Mouse (Mus musculus) CH12.LX (cell line): ENCODE results near the gene Wdfy4. TPM values are rescaled to one million over a fixed set of nuclear protein-coding genes. Genes with fewer than 3 reads are reported as not detected.

Source experiments
- DNase-seq: peaks from one replicate; pipeline ENCODE4 v3.0.0-alpha.2; 2013; ENCODE audit errors: extremely low read depth
- H3K27ac ChIP-seq: 2 replicates; pipeline ENCODE4 v1.5.1; 2012; ENCODE audit warnings: low read depth, mild to moderate bottlenecking, control low read depth, moderate library complexity; ENCODE audit not compliant: insufficient read depth
- H3K27me3 ChIP-seq: replicated peaks from 2 replicates; pipeline ENCODE3; 2012; ENCODE audit warnings: inconsistent platforms
- H3K36me3 ChIP-seq, 2 experiments: replicated peaks in 1 of 2; 2 replicates each; pipeline versions ENCODE3 to v1.6.1; 2012; ENCODE audit warnings: inconsistent platforms in 1 of 2, low read length in 1 of 2, mild to moderate bottlenecking in 1 of 2, mixed read lengths in 1 of 2, moderate library complexity in 1 of 2; ENCODE audit not compliant: control insufficient read depth in 1 of 2, insufficient read depth in 1 of 2
- H3K4me1 ChIP-seq, 2 experiments: 2 replicates each; pipeline ENCODE4 v1.6.1; 2012; ENCODE audit warnings: inconsistent platforms in 1 of 2, moderate library complexity in 1 of 2; ENCODE audit not compliant: insufficient read depth in 2 of 2, control insufficient read depth in 1 of 2
- H3K4me2 ChIP-seq: 2 replicates; pipeline ENCODE4 v1.6.1; 2012; ENCODE audit warnings: low read depth, mild to moderate bottlenecking, control low read depth; ENCODE audit not compliant: poor library complexity, insufficient read depth, severe bottlenecking
- H3K4me3 ChIP-seq, 3 experiments: fragments of 150-350 bp in 1 of 3; sonication (generic) in 1 of 3; replicated peaks in 1 of 3; 2 replicates each; pipeline versions ENCODE3 to v1.5.1; 2011 to 2012; ENCODE audit warnings: low read depth in 2 of 3, low read length in 2 of 3, mild to moderate bottlenecking in 2 of 3, moderate library complexity in 2 of 3, control low read depth in 1 of 3, improper control_type of control experiment in 1 of 3, inconsistent platforms in 1 of 3, mixed read lengths in 1 of 3; ENCODE audit not compliant: poor library complexity in 1 of 3
- H3K79me2 ChIP-seq: replicated peaks from 2 replicates; pipeline ENCODE4 v1.6.1; 2012; ENCODE audit warnings: mild to moderate bottlenecking, moderate library complexity; ENCODE audit not compliant: control insufficient read depth, poor library complexity, insufficient read depth, severe bottlenecking; ENCODE audit errors: extremely low read depth
- H3K9ac ChIP-seq: 2 replicates; pipeline ENCODE4 v1.6.1; 2012; ENCODE audit warnings: low read depth, mild to moderate bottlenecking, control low read depth, moderate library complexity; ENCODE audit not compliant: insufficient read depth
- H3K9me3 ChIP-seq: replicated peaks from 2 replicates; pipeline ENCODE3; 2012; ENCODE audit warnings: low read length, inconsistent platforms, mixed read lengths
- BHLHE40 ChIP-seq: IDR thresholded peaks from 2 replicates; pipeline ENCODE4 v1.6.1; 2011; ENCODE audit warnings: mild to moderate bottlenecking, low read depth, low read length, improper control_type of control experiment
- CHD1 ChIP-seq: IDR thresholded peaks from 2 replicates; pipeline ENCODE4 v1.6.1; 2012; ENCODE audit warnings: low read depth, low read length, improper control_type of control experiment, inconsistent platforms
- CHD2 ChIP-seq: IDR thresholded peaks from 2 replicates; pipeline ENCODE4 v1.6.1; 2011; ENCODE audit warnings: low read length, improper control_type of control experiment
- EP300 ChIP-seq: IDR thresholded peaks from 2 replicates; pipeline ENCODE4 v1.6.1; 2011; ENCODE audit warnings: low read length, improper control_type of control experiment
- ETS1 ChIP-seq: conservative IDR thresholded peaks from 2 replicates; pipeline ENCODE4 v1.6.1; 2012; ENCODE audit warnings: low read depth, mild to moderate bottlenecking, inconsistent platforms, low read length, improper control_type of control experiment, moderate library complexity
- GABPA ChIP-seq: IDR thresholded peaks from 2 replicates; pipeline ENCODE4 v1.6.1; 2012; ENCODE audit warnings: low read depth, low read length, improper control_type of control experiment, inconsistent platforms; ENCODE audit not compliant: insufficient replicate concordance
- HCFC1 ChIP-seq: IDR thresholded peaks from 2 replicates; pipeline ENCODE4 v1.6.1; 2012; ENCODE audit warnings: low read depth, mild to moderate bottlenecking, inconsistent platforms, low read length, improper control_type of control experiment
- IRF4 ChIP-seq: IDR thresholded peaks from 2 replicates; pipeline ENCODE4 v1.6.1; 2014; ENCODE audit warnings: low read depth, mild to moderate bottlenecking, inconsistent platforms, low read length, improper control_type of control experiment
- JUN ChIP-seq: IDR thresholded peaks from 2 replicates; pipeline ENCODE4 v1.6.1; 2011; ENCODE audit warnings: low read depth, mild to moderate bottlenecking, low read length, improper control_type of control experiment, moderate library complexity; ENCODE audit not compliant: insufficient read depth
- JUND ChIP-seq: conservative IDR thresholded peaks from 2 replicates; pipeline ENCODE4 v1.6.1; 2011; ENCODE audit warnings: low read depth, low read length, improper control_type of control experiment
- MAX ChIP-seq: IDR thresholded peaks from 2 replicates; pipeline ENCODE4 v1.6.1; 2011; ENCODE audit warnings: low read length, improper control_type of control experiment
- MEF2A ChIP-seq: IDR thresholded peaks from 2 replicates; pipeline ENCODE4 v1.6.1; 2014; ENCODE audit warnings: low read depth, mild to moderate bottlenecking, inconsistent platforms, low read length, improper control_type of control experiment, borderline replicate concordance
- MYC ChIP-seq: IDR thresholded peaks from 2 replicates; pipeline ENCODE4 v1.6.1; 2011; ENCODE audit warnings: low read depth, mild to moderate bottlenecking, improper control_type of control experiment, low read length
- POLR2A ChIP-seq: IDR thresholded peaks from 2 replicates; pipeline ENCODE4 v1.6.1; 2011; ENCODE audit warnings: low read depth, mild to moderate bottlenecking, improper control_type of control experiment, low read length
- POLR2AphosphoS2 ChIP-seq: IDR thresholded peaks from 2 replicates; pipeline ENCODE4 v1.6.1; 2011; ENCODE audit warnings: low read depth, low read length, improper control_type of control experiment
- RCOR1 ChIP-seq: conservative IDR thresholded peaks from 2 replicates; pipeline ENCODE4 v1.6.1; 2012; ENCODE audit warnings: low read depth, mild to moderate bottlenecking, inconsistent platforms, low read length, improper control_type of control experiment
- SMC3 ChIP-seq: IDR thresholded peaks from 2 replicates; pipeline ENCODE4 v1.6.1; 2011; ENCODE audit warnings: low read depth, low read length, improper control_type of control experiment
- TBP ChIP-seq: conservative IDR thresholded peaks from 2 replicates; pipeline ENCODE4 v1.6.1; 2011; ENCODE audit warnings: low read depth, low read length, improper control_type of control experiment
- UBTF ChIP-seq: IDR thresholded peaks from 2 replicates; pipeline ENCODE4 v1.6.1; 2012; ENCODE audit warnings: low read depth, mild to moderate bottlenecking, inconsistent platforms, low read length, improper control_type of control experiment, moderate library complexity
- USF1 ChIP-seq: IDR thresholded peaks from 2 replicates; pipeline ENCODE4 v1.6.1; 2014; ENCODE audit warnings: low read depth, mild to moderate bottlenecking, inconsistent platforms, low read length, improper control_type of control experiment
- ZNF384 ChIP-seq: IDR thresholded peaks from 2 replicates; pipeline ENCODE4 v1.6.1; 2012; ENCODE audit warnings: low read depth, low read length, improper control_type of control experiment, inconsistent platforms
- dilution Hi-C: fragments of 300-500 bp; cut with MboI; formaldehyde crosslinking; loops from 2 replicates; pipeline ENCODE4 v1.14.3; 2020; ENCODE audit warnings: low sequenced_read_pairs; ENCODE audit not compliant: extremely low pct_unique_long_range_greater_than_20kb, extremely low pct_ligation_motif_present
- in situ Hi-C: fragments of 300-500 bp; cut with MboI; formaldehyde crosslinking; loops from 3 replicates; pipeline ENCODE4 v1.14.3; 2019; ENCODE audit warnings: low sequenced_read_pairs, low pct_ligation_motif_present, low pct_unique_long_range_greater_than_20kb, mixed read lengths
- polyA plus RNA-seq: library from polyadenylated mRNA; unstranded; fragments of >175 nt; gene quantifications from 2 replicates; pipeline ENCODE4 v1.2.1, GENCODE M21; 2012; ENCODE audit warnings: low read depth; ENCODE audit not compliant: insufficient read length
- total RNA-seq, 2 experiments: library from RNA; depleted of rRNA; stranded (reverse); fragments of 300-350 nt in 1 of 2; fragments of >200 nt in 1 of 2; gene quantifications; 2 replicates each; pipeline ENCODE4 v1.2.3; 2012 to 2014

Wdfy4 gene
- total and polyA plus RNA-seq, 3 experiments: 56.0 to 140 (median 115) TPM

GRCm38 (mm10) chr14:33225235-33225634 lies 39.9 kb upstream of the Wdfy4 start:
- no peak overlapping the region for H3K4me3 ChIP-seq
- H3K36me3 ChIP-seq: no peaks in the 10 kb centered on the region
- TF ChIP-seq JUN (peak; percentile 53), ZNF384 (peak; percentile 91), HCFC1 (no peak), MAX (no peak), POLR2AphosphoS2 (no peak), CHD1 (no peak), JUND (peak; percentile 38; the same call in 1 of the 2 replicates)
- TF ChIP-seq, all 38 proteins: peak for 3
- Histone ChIP-seq H3K4me1 (peaks cover 7 to 11% of the 10 kb centered on the region in 2 experiments), H3K9ac (no peak overlapping the region), H3K27ac (no peak overlapping the region), H3K79me2 (no peaks in the 10 kb centered on the region), H3K9me3 (no peaks in the 10 kb centered on the region), H3K27me3 (peaks cover 8% of the 10 kb centered on the region), H3K4me2 (no peak overlapping the region)
- dilution Hi-C loops (no loop called here), in situ Hi-C loops (no loop called here)
- DNase-seq: no peak

GRCm38 (mm10) chr14:33216343-33217208 lies 31.3 kb upstream of the Wdfy4 start:
- peak; percentile 88 for DNase-seq
- no peak overlapping the region for H3K27ac ChIP-seq

More at GRCm38 (mm10) chr14:33216343-33217208, 31.3 kb upstream of the Wdfy4 start:
- Histone ChIP-seq H3K4me3 (no peak overlapping the region), H3K9me3 (peaks cover 10% of the 10 kb centered on the region), H3K36me3 (no peaks in the 10 kb centered on the region), H3K9ac (no peak overlapping the region), H3K79me2 (no peaks in the 10 kb centered on the region), H3K4me2 (peak overlapping the region; percentile 9), H3K27me3 (peaks cover 48% of the 10 kb centered on the region), H3K4me1 (peaks cover 28 to 52% of the 10 kb centered on the region in 2 experiments)
- in situ Hi-C loops: loop anchor here (5.0 to 10.0 kb wide), 2 partner anchors 36 to 148 kb away; no protein-coding TSS in a partner anchor
- dilution Hi-C loops: no loop called here
- TF ChIP-seq ZNF384: no peak
- no peak for TF ChIP-seq MYC
- peak; percentile 91 for TF ChIP-seq MEF2A
- TF ChIP-seq POLR2A: no peak
- no peak; the same call in 1 of the 2 replicates for TF ChIP-seq SMC3
- TF ChIP-seq USF1: no peak
- peak; percentile 95 for TF ChIP-seq EP300
- TF ChIP-seq ETS1: peak; percentile 35
- TF ChIP-seq JUN: peak; percentile 34; the same call in 1 of the 2 replicates
- peak; percentile 94 for TF ChIP-seq TBP
- TF ChIP-seq CHD1: no peak
- TF ChIP-seq CHD2: no peak
- TF ChIP-seq BHLHE40: peak; percentile 46; the same call in 1 of the 2 replicates
- peak; percentile 89 for TF ChIP-seq IRF4
- TF ChIP-seq UBTF: peak; percentile 73; the same call in 1 of the 2 replicates
- TF ChIP-seq GABPA: no peak
- no peak for TF ChIP-seq JUND
- peak; percentile 71; the same call in 1 of the 2 replicates for TF ChIP-seq RCOR1
- TF ChIP-seq, all 38 proteins: peak for 9
